Mouse (Mus musculus): ENCODE data around the gene Gm10570. TPM values are rescaled to one million over a fixed set of nuclear protein-coding genes. Genes with fewer than 3 reads are reported as not detected.

Gm10570 gene
- total RNA-seq, 2 experiments from 2014 or later: not detected

GRCm38 (mm10) chr4:130307851-130308230 lies 633 bp downstream of the Gm10570 start:
- no peak for ATAC-seq (replicated peaks; ENCODE audit: low FRiP score, poor library complexity, severe bottlenecking)

GRCm38 (mm10) chr4:130306796-130307630 lies 1.5 kb downstream of the Gm10570 start:
- no peak for ATAC-seq (replicated peaks; ENCODE audit: low FRiP score, poor library complexity, severe bottlenecking)

GRCm38 (mm10) chr4:130304746-130305145 lies 3.7 kb downstream of the Gm10570 start:
- no peak for ATAC-seq (replicated peaks; ENCODE audit: low FRiP score, poor library complexity, severe bottlenecking)

DNA sequence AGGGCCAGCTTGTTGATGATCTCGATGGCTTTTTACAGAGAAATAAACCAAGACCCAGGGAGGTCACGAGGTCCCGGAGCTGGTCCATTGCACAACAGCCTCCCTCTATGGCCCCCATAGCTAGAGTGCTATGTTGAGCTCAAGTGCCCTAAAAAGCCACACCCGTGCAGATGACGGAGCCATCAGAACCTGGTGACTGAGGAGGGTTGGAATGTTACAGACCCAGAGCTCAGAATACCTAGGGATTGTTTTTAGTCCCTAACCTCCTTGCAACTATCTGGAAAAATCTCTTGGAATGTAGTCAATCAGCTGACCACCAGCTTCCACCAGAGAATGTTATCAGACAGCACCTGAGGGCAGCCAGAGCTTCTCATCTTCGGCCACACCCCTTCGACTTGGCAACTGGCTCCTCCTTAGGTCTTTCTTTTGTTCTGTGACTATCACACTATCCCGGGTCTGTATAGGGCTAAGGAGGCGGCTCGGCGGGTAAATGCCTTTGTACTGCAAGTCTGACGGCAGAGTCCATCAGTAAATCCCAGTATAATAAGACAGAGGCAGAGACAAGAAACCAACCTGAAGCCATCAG lies 6.1 kb downstream of the Gm10570 start:
- ATAC-seq (replicated peaks; ENCODE audit: low FRiP score, poor library complexity, severe bottlenecking): no peak

GRCm38 (mm10) chr4:130299629-130300018 lies 8.8 kb downstream of the Gm10570 start:
- no peak for ATAC-seq (replicated peaks; ENCODE audit: low FRiP score, poor library complexity, severe bottlenecking)

- no peak for ATAC-seq (replicated peaks; ENCODE audit: low FRiP score, poor library complexity, severe bottlenecking)
Measured at GRCm38 (mm10) chr4:130298877-130299628, 9.4 kb downstream of the Gm10570 start.

- ATAC-seq (replicated peaks; ENCODE audit: low FRiP score, poor library complexity, severe bottlenecking): peak; percentile 60
Measured at GRCm38 (mm10) chr4:130297123-130297529, 11.3 kb downstream of the Gm10570 start.

DNA sequence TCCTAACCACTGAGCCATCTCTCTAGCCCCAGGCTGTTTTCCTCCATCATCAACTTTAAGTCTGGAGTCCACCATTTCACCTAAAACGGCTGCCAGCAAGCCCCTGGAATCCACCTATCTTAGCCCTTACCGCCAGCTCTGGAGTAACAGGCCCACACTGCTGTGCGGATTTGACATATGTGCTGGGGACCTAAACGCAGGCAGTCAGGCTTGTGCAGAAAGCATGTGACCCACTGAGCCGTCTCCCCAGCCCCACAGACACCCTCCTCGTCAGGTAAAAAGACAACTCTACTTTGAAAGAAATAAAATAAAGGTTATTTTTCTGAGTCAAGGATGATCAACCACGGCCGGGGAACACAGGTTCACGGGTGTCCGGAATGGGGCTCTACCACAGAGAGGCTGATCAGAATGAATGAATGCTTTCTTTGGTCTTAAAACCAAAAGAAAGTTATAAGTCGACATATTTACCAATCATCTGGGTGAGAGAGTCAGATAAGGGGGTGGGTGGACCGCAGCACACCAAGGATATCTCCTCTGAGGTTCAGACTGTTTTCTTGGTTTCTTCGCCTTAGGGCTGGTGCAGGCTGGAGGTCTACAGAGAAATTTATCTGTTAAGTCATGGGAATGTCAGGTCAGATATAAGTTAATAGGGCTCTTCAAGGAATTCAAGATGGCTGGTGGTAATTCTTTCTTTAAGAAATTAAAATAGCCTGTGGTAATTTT lies 12.1 kb downstream of the Gm10570 start:
- ATAC-seq (replicated peaks; ENCODE audit: low FRiP score, poor library complexity, severe bottlenecking): peak; percentile 59

DNA sequence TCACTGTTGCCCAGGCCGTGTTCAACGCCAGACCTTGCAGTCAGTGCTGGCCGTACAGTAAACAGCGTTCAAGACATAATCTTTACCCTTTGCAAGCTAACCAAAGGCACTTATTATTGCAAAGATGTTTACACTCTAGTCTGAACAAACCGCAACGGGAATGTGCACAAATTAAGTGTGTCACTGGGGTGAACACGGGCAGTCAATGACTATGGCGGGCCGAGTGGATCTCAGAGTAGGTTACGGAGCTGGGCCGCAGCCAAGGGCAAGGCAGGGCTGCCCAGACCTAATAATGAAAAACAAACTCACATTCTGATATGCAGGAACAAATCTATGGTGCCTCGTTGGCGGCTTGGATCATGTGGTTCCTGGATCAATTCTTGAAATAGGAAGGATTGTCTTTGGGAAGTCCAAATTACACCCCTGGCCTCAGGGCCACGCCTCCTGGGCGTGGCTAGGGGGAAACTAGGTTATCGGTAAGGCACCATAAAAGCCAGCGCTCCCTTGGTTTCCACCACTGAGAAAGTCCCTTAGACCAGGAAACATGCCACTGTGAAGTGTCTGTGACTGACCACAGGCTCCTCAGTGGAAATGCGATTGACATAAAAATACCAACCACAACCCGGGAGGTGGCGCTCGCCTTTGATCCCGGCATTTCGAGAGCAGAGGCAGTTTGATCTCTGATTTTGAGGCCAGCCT lies 13.3 kb downstream of the Gm10570 start:
- peak; percentile 54 for ATAC-seq (replicated peaks; ENCODE audit: low FRiP score, poor library complexity, severe bottlenecking)

GRCm38 (mm10) chr4:130294513-130294912 lies 14.0 kb downstream of the Gm10570 start:
- ATAC-seq (replicated peaks; ENCODE audit: low FRiP score, poor library complexity, severe bottlenecking): peak; percentile 29

DNA sequence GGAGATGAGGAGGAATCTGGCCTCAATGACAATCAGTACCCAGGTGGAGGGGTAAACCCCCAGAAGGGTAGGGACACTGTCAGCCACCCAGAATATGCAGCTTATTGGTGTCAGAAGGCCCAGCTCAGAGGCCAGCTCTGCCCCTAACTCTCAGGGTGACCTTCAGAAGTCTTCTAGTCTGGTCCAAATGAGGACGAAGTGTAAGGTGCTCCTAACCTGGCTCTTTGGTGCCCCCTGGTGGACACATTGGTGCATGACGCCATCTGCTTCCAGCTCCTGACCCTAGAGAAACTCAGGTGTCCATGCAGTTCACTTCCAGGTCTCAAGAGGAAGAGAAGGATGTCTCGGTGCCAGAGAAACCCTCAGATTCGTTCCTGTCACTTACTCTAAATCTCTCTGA lies 16.2 kb downstream of the Gm10570 start:
- ATAC-seq (replicated peaks; ENCODE audit: low FRiP score, poor library complexity, severe bottlenecking): peak; percentile 48

GRCm38 (mm10) chr4:130289824-130290223 lies 18.6 kb downstream of the Gm10570 start:
- no peak for ATAC-seq (replicated peaks; ENCODE audit: low FRiP score, poor library complexity, severe bottlenecking)

- no peak for ATAC-seq (replicated peaks; ENCODE audit: low FRiP score, poor library complexity, severe bottlenecking)
Measured at GRCm38 (mm10) chr4:130286531-130286930, 21.9 kb downstream of the Gm10570 start.

- ATAC-seq (replicated peaks; ENCODE audit: low FRiP score, poor library complexity, severe bottlenecking): no peak
Measured at GRCm38 (mm10) chr4:130283826-130284225, 24.6 kb downstream of the Gm10570 start.

- no peak for ATAC-seq (replicated peaks; ENCODE audit: low FRiP score, poor library complexity, severe bottlenecking)
Measured at GRCm38 (mm10) chr4:130282856-130283255, 25.6 kb downstream of the Gm10570 start.

DNA sequence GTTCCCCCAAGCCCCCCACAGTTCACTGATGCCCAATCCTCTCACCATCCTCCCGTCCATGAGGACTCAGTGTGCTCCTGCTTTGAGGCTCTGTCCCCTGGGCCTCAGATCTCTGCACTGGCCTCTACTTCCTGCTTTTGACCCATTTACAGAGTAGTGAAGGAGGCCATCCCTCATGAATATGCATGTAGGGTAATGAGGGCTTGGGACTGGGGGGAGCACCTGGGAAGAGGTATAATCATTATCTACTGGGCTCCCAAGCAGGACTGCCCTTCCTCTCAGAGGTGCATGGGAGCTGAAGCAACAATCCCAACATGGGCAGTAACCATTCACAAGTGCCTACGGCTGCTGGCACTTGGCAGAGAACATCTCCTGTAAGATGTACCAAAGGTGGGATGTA lies 29.4 kb downstream of the Gm10570 start, which contains the start of gene Serinc2:
Gene Serinc2 (minus strand): TSS at position 101 of the 400 bp plus-strand sequence.
- no peak for ATAC-seq (replicated peaks; ENCODE audit: low FRiP score, poor library complexity, severe bottlenecking)

DNA sequence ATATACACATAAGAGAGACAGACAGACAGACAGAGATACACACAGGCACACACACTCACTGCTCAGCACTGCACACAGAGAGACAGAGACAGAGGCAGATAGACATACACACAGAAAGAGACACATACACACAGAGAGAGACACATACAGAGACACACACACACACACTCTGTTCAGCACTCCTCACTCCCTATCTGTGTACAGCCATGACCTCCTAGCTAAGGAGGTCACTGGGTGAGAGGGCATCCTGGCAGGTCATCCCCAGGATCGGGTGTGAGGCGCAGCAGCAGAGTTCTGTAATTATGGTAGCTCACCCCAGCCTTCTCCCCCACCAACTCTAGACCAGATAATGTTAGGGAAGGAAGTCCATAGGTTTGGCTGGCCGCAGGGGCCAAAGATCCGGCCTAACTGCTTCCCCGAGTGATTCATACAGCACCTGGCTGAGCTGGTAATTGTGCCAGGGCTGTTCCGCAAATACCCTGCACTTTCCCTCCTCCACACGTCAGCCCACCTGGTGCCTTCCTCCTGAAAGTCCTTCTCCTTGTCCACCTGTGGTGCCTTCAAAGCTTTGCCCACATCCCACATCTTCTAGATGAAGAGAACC lies 31.8 kb downstream of the Gm10570 start:
- ATAC-seq (replicated peaks; ENCODE audit: low FRiP score, poor library complexity, severe bottlenecking): no peak

- ATAC-seq (replicated peaks; ENCODE audit: low FRiP score, poor library complexity, severe bottlenecking): no peak
Measured at GRCm38 (mm10) chr4:130275823-130276105, 32.7 kb downstream of the Gm10570 start.

Measured in erythroblast, adult 5-6 weeks (primary cell).